Mouse (Mus musculus) MEL (cell line): Measurements from ENCODE around the gene Bach2. TPM values are rescaled to one million over a fixed set of nuclear protein-coding genes. Genes with fewer than 3 reads are reported as not detected.

ENCODE experiments used
- DNase-seq: peaks from one replicate; pipeline ENCODE4 v3.0.0; 2011; ENCODE audit warnings: low read depth, low spot score
- H3K27ac ChIP-seq: 2 replicates; pipeline ENCODE4 v1.5.1; 2012; ENCODE audit warnings: low read depth, mild to moderate bottlenecking, control low read depth, low read length, moderate library complexity; ENCODE audit not compliant: control insufficient read depth
- H3K27me3 ChIP-seq, 2 experiments: fragments of 150-350 bp in 1 of 2; sonication (generic) in 1 of 2; 2 replicates each; pipeline ENCODE4 v1.6.1; 2012; ENCODE audit warnings: low read length in 2 of 2, mild to moderate bottlenecking in 2 of 2, improper control_type of control experiment in 1 of 2, moderate library complexity in 1 of 2; ENCODE audit not compliant: insufficient read depth in 2 of 2, control insufficient read depth in 1 of 2
- H3K36me3 ChIP-seq, 2 experiments: 2 replicates each; pipeline ENCODE4 v1.6.1; 2012 to 2014; ENCODE audit warnings: low read length in 2 of 2, improper control_type of control experiment in 1 of 2, inconsistent platforms in 1 of 2, mild to moderate bottlenecking in 1 of 2; ENCODE audit not compliant: insufficient read depth in 2 of 2, control insufficient read depth in 1 of 2
- H3K4me1 ChIP-seq, 2 experiments: fragments of 150-350 bp in 1 of 2; sonication (generic) in 1 of 2; 2 replicates each; pipeline ENCODE4 v1.6.1; 2012; ENCODE audit warnings: low read length in 2 of 2, improper control_type of control experiment in 1 of 2, mild to moderate bottlenecking in 1 of 2; ENCODE audit not compliant: insufficient read depth in 2 of 2, control insufficient read depth in 1 of 2
- H3K4me3 ChIP-seq, 2 experiments: fragments of 150-350 bp in 1 of 2; sonication (generic) in 1 of 2; 2 replicates each; pipeline ENCODE4 v1.5.1; 2012; ENCODE audit warnings: low read depth in 2 of 2, low read length in 2 of 2, mild to moderate bottlenecking in 2 of 2, moderate library complexity in 2 of 2, control low read depth in 1 of 2, improper control_type of control experiment in 1 of 2; ENCODE audit not compliant: control insufficient read depth in 1 of 2, insufficient read depth in 1 of 2
- H3K79me2 ChIP-seq: 2 replicates; pipeline ENCODE4 v1.6.1; 2012; ENCODE audit warnings: mild to moderate bottlenecking, low read length, moderate library complexity; ENCODE audit not compliant: control insufficient read depth, poor library complexity, insufficient read depth
- H3K9ac ChIP-seq: 2 replicates; pipeline ENCODE4 v1.6.1; 2012; ENCODE audit warnings: low read depth, mild to moderate bottlenecking, control low read depth, low read length, moderate library complexity; ENCODE audit not compliant: control insufficient read depth, poor library complexity, severe bottlenecking
- H3K9me3 ChIP-seq: fragments of 150-350 bp; sonication (generic); replicated peaks from 2 replicates; pipeline ENCODE4 v1.6.1; 2012; ENCODE audit warnings: mild to moderate bottlenecking, low read length, improper control_type of control experiment, moderate library complexity; ENCODE audit not compliant: insufficient read depth
- BHLHE40 ChIP-seq: IDR thresholded peaks from 2 replicates; pipeline ENCODE4 v1.6.1; 2012; ENCODE audit warnings: low read depth, mild to moderate bottlenecking, inconsistent platforms, low read length, improper control_type of control experiment, borderline replicate concordance
- CHD2 ChIP-seq: IDR thresholded peaks from 2 replicates; pipeline ENCODE4 v1.6.1; 2011; ENCODE audit warnings: low read length, improper control_type of control experiment
- CTCF ChIP-seq, 3 experiments: IDR thresholded peaks in 2 of 3; conservative IDR thresholded peaks in 1 of 3; 2 replicates each; pipeline ENCODE4 v1.5.1; 2011 to 2012; ENCODE audit warnings: low read length in 3 of 3, low read depth in 2 of 3, mild to moderate bottlenecking in 2 of 3, improper control_type of control experiment in 1 of 3, inconsistent platforms in 1 of 3, mixed read lengths in 1 of 3, moderate library complexity in 1 of 3; ENCODE audit not compliant: control insufficient read depth in 1 of 3, insufficient read depth in 1 of 3, poor library complexity in 1 of 3, severe bottlenecking in 1 of 3
- ELF1 ChIP-seq: IDR thresholded peaks from 2 replicates; pipeline ENCODE4 v1.6.1; 2014; ENCODE audit warnings: low read depth, mild to moderate bottlenecking, inconsistent platforms, low read length, improper control_type of control experiment, moderate library complexity
- EP300 ChIP-seq, 2 experiments: IDR thresholded peaks; 2 replicates each; pipeline ENCODE4 v1.6.1; 2011; ENCODE audit warnings: improper control_type of control experiment in 2 of 2, low read length in 2 of 2, low read depth in 1 of 2, mild to moderate bottlenecking in 1 of 2
- ETS1 ChIP-seq: IDR thresholded peaks from 2 replicates; pipeline ENCODE4 v1.6.1; 2012; ENCODE audit warnings: low read depth, mild to moderate bottlenecking, inconsistent platforms, low read length, improper control_type of control experiment, moderate library complexity
- GABPA ChIP-seq: IDR thresholded peaks from 2 replicates; pipeline ENCODE4 v1.6.1; 2012; ENCODE audit warnings: low read depth, mild to moderate bottlenecking, inconsistent platforms, low read length, improper control_type of control experiment, moderate library complexity
- GATA1 ChIP-seq: IDR thresholded peaks from 2 replicates; pipeline ENCODE4 v1.6.1; 2011; ENCODE audit warnings: low read depth, low read length, improper control_type of control experiment
- KAT2A ChIP-seq: conservative IDR thresholded peaks from 2 replicates; pipeline ENCODE4 v1.6.1; 2012; ENCODE audit warnings: low read depth, low read length, improper control_type of control experiment, inconsistent platforms
- MAFK ChIP-seq: IDR thresholded peaks from 2 replicates; pipeline ENCODE4 v1.6.1; 2011; ENCODE audit warnings: low read depth, mild to moderate bottlenecking, low read length, improper control_type of control experiment, borderline replicate concordance
- MAX ChIP-seq: IDR thresholded peaks from 2 replicates; pipeline ENCODE4 v1.6.1; 2011; ENCODE audit warnings: low read length, improper control_type of control experiment
- MAZ ChIP-seq: IDR thresholded peaks from 2 replicates; pipeline ENCODE4 v1.6.1; 2012; ENCODE audit warnings: low read depth, mild to moderate bottlenecking, inconsistent platforms, low read length, improper control_type of control experiment
- MEF2A ChIP-seq: IDR thresholded peaks from 2 replicates; pipeline ENCODE4 v1.6.1; 2014; ENCODE audit warnings: low read depth, mild to moderate bottlenecking, inconsistent platforms, low read length, improper control_type of control experiment; ENCODE audit not compliant: poor library complexity, insufficient replicate concordance, severe bottlenecking; ENCODE audit errors: extremely low read depth
- MXI1 ChIP-seq: IDR thresholded peaks from 2 replicates; pipeline ENCODE4 v1.6.1; 2011; ENCODE audit warnings: mild to moderate bottlenecking, low read depth, low read length, improper control_type of control experiment
- MYB ChIP-seq: IDR thresholded peaks from 2 replicates; pipeline ENCODE4 v1.6.1; 2011; ENCODE audit warnings: mild to moderate bottlenecking, low read depth, low read length, improper control_type of control experiment
- MYC ChIP-seq: IDR thresholded peaks from 2 replicates; pipeline ENCODE4 v1.6.1; 2011; ENCODE audit warnings: low read depth, mild to moderate bottlenecking, low read length, improper control_type of control experiment, moderate library complexity
- POLR2AphosphoS5 ChIP-seq: IDR thresholded peaks from 2 replicates; pipeline ENCODE4 v1.6.1; 2012; ENCODE audit warnings: low read depth, borderline replicate concordance, mild to moderate bottlenecking, inconsistent platforms, low read length, moderate library complexity, mixed read lengths
- RCOR1 ChIP-seq: IDR thresholded peaks from 2 replicates; pipeline ENCODE4 v1.6.1; 2012; ENCODE audit warnings: low read depth, mild to moderate bottlenecking, inconsistent platforms, low read length, improper control_type of control experiment
- SMC3 ChIP-seq: IDR thresholded peaks from 2 replicates; pipeline ENCODE4 v1.6.1; 2011; ENCODE audit warnings: low read depth, low read length, improper control_type of control experiment
- TAL1 ChIP-seq: IDR thresholded peaks from 2 replicates; pipeline ENCODE4 v1.6.1; 2012; ENCODE audit warnings: mild to moderate bottlenecking, inconsistent platforms, low read length, moderate library complexity, mixed read lengths
- TBP ChIP-seq: IDR thresholded peaks from 2 replicates; pipeline ENCODE4 v1.8.0; 2011; ENCODE audit warnings: low read depth, low read length, improper control_type of control experiment
- UBTF ChIP-seq: IDR thresholded peaks from 2 replicates; pipeline ENCODE4 v1.6.1; 2012; ENCODE audit warnings: low read depth, mild to moderate bottlenecking, inconsistent platforms, low read length, improper control_type of control experiment, moderate library complexity, borderline replicate concordance; ENCODE audit not compliant: insufficient read depth
- USF1 ChIP-seq: IDR thresholded peaks from 2 replicates; pipeline ENCODE4 v1.6.1; 2014; ENCODE audit warnings: low read depth, mild to moderate bottlenecking, inconsistent platforms, low read length, improper control_type of control experiment, moderate library complexity
- ZC3H11A ChIP-seq: IDR thresholded peaks from 2 replicates; pipeline ENCODE4 v1.6.1; 2012; ENCODE audit warnings: low read depth, mild to moderate bottlenecking, inconsistent platforms, low read length, improper control_type of control experiment
- ZMIZ1 ChIP-seq: IDR thresholded peaks from 2 replicates; pipeline ENCODE4 v1.6.1; 2012; ENCODE audit warnings: low read depth, mild to moderate bottlenecking, inconsistent platforms, low read length, improper control_type of control experiment, moderate library complexity
- ZNF384 ChIP-seq: IDR thresholded peaks from 2 replicates; pipeline ENCODE4 v1.6.1; 2012; ENCODE audit warnings: low read depth, mild to moderate bottlenecking, inconsistent platforms, low read length, improper control_type of control experiment
- polyA plus RNA-seq, 2 experiments: library from polyadenylated mRNA; stranded (reverse) in 1 of 2; unstranded in 1 of 2; fragments of >175 nt in 1 of 2; fragments of >200 nt in 1 of 2; gene quantifications; 2 replicates each; pipeline versions ENCODE4 v1.2.1 to v1.2.4; 2012; ENCODE audit warnings: low replicate concordance in 2 of 2, low read depth in 1 of 2; ENCODE audit not compliant: insufficient read length in 2 of 2, insufficient read depth in 1 of 2, missing spikeins in 1 of 2
- total RNA-seq: library from RNA; depleted of rRNA; stranded (reverse); fragments of 300-350 nt; gene quantifications from 2 replicates; pipeline ENCODE4 v1.2.3, GENCODE M21; 2012

The Bach2 gene
- total and polyA plus RNA-seq, 3 experiments: 0.04 TPM; not detected in 2

GRCm38 (mm10) chr4:32461986-32462385, 223.4 kb downstream of the Bach2 start:
- peaks cover 0 to 2% of the 10 kb centered on the region in 2 experiments; a peak in 2 of 4 replicates for H3K27me3 ChIP-seq
- no peak for TF ChIP-seq MAFK
- TF ChIP-seq USF1: no peak
- no peak for TF ChIP-seq BHLHE40
- no peak for TF ChIP-seq KAT2A
- no peak for TF ChIP-seq TBP
- TF ChIP-seq MYB: no peak
- TF ChIP-seq POLR2AphosphoS5: no peak
- no peak for TF ChIP-seq MAZ
- TF ChIP-seq ELF1: no peak
- TF ChIP-seq SMC3: no peak
- TF ChIP-seq TAL1: no peak
- TF ChIP-seq GABPA: no peak
- no peak for TF ChIP-seq MXI1
- TF ChIP-seq ETS1: no peak
- TF ChIP-seq MAX: no peak
- TF ChIP-seq MYC: no peak
- TF ChIP-seq EP300 (IDR thresholded peaks at IDR 0.05; ENCODE audit: low read depth in 1 of 2, low read length in 2 of 2): no peak
- TF ChIP-seq MEF2A: no peak
- no peak for TF ChIP-seq ZC3H11A
- TF ChIP-seq RCOR1: no peak
- H3K36me3 ChIP-seq: no peaks in the 10 kb centered on the region
- no peak overlapping the region for H3K9ac ChIP-seq
- no peaks in the 10 kb centered on the region for H3K79me2 ChIP-seq
- DNase-seq: no peak
- no peak overlapping the region for H3K4me3 ChIP-seq
- no peaks in the 10 kb centered on the region for H3K4me1 ChIP-seq
- H3K27ac ChIP-seq: no peak overlapping the region
- H3K9me3 ChIP-seq: no peaks in the 10 kb centered on the region

- Histone ChIP-seq H3K4me1 (no peaks in the 10 kb centered on the region), H3K79me2 (no peaks in the 10 kb centered on the region), H3K9ac (no peak overlapping the region), H3K9me3 (no peaks in the 10 kb centered on the region), H3K27ac (no peak overlapping the region), H3K27me3 (peaks cover 0 to 4% of the 10 kb centered on the region in 2 experiments; a peak in 2 of 4 replicates), H3K4me3 (no peak overlapping the region), H3K36me3 (no peaks in the 10 kb centered on the region)
- TF ChIP-seq MAZ: no peak
- TF ChIP-seq GATA1: no peak
- TF ChIP-seq ZNF384: no peak
- TF ChIP-seq CTCF (IDR thresholded peaks at IDR 0.05 in 2 of 3, conservative IDR thresholded peaks at IDR 0.05 in 1 of 3; ENCODE audit: control insufficient read depth in 1 of 3, insufficient read depth in 1 of 3, low read depth in 2 of 3, low read length in 3 of 3, poor library complexity in 1 of 3, severe bottlenecking in 1 of 3): no peak
- TF ChIP-seq UBTF: no peak
- no peak for TF ChIP-seq MAFK
- TF ChIP-seq MAX: no peak
- no peak for TF ChIP-seq CHD2
- no peak for TF ChIP-seq ZMIZ1
- TF ChIP-seq MYC: no peak
- TF ChIP-seq, all 39 proteins: peak for 0
- DNase-seq: no peak
Observed at GRCm38 (mm10) chr4:32463065-32463464, 224.5 kb downstream of the Bach2 start.
